In genomic region chr12:99959930-99960329, GRCm38 (mm10) we compare ENCODE assay signal across 17 mouse cellular contexts. TPM values are rescaled to one million over a fixed set of nuclear protein-coding genes. Genes with fewer than 3 reads are reported as not detected.
DNase-seq lines count a peak whose midpoint lies in the region; ATAC-seq lines count a peak whose summit lies in the region.
"Had no signal": no experiment of that assay in that cellular context is flagged by ENCODE, and none has a peak within 500 bp of the region (broad histone marks: within the 10 kb centered on the region; RNA-seq: fewer than 3 reads in every experiment).

No protein-coding gene starts in this region.

- H3K9ac ChIP-seq in hindbrain, embryonic 15.5 days = no peak overlapping the region
- H3K9ac ChIP-seq in hindbrain, embryonic 12.5 days = no peak overlapping the region
- H3K9ac ChIP-seq: embryonic facial prominence, embryonic 12.5 days; limb, embryonic 15.5 days; neural tube, embryonic 12.5 days had no signal

- no peak overlapping the region for H3K27ac ChIP-seq in hindbrain, embryonic 15.5 days (replicated peaks)
- H3K27ac ChIP-seq in hindbrain, embryonic 12.5 days = no peak overlapping the region
- H3K27ac ChIP-seq: embryonic facial prominence, embryonic 12.5 days; limb, embryonic 15.5 days; neural tube, embryonic 12.5 days had no signal

- peaks cover 30% of the 10 kb centered on the region for H3K4me1 ChIP-seq in hindbrain, embryonic 15.5 days (replicated peaks)
- H3K4me1 ChIP-seq in hindbrain, embryonic 12.5 days = peaks cover 19% of the 10 kb centered on the region

- no peak overlapping the region for H3K4me2 ChIP-seq in hindbrain, embryonic 15.5 days
- H3K4me2 ChIP-seq in hindbrain, embryonic 12.5 days (replicated peaks) = no peak overlapping the region
- H3K4me2 ChIP-seq: embryonic facial prominence, embryonic 12.5 days; limb, embryonic 15.5 days; neural tube, embryonic 12.5 days had no signal

- DNase-seq in embryo, embryonic 11 days = peak; percentile 14
- DNase-seq in embryo, embryonic 10 days (ENCODE audit: low spot score) = no peak
- DNase-seq in testis, postnatal 10 days (ENCODE audit: low spot score) = peak; percentile 38
- no peak for DNase-seq in testis, postnatal 14 days (ENCODE audit: low spot score)
- DNase-seq in retina, postnatal 1 day = peak; percentile 67
- no peak for DNase-seq in spleen, postnatal 10 days (ENCODE audit: low spot score in 2 of 2)
- DNase-seq: adrenal gland, adult 8-10 months; cerebellum, adult 11 months; cerebellum, postnatal 14 days; kidney, adult 11 months; thymus, adult 18-20 months had no signal

- peak; percentile 45; the same call in 1 of the 2 replicates for ATAC-seq in hindbrain, embryonic 15.5 days (ENCODE audit: low FRiP score, low read depth)
- no peak for ATAC-seq in hindbrain, embryonic 12.5 days (ENCODE audit: low FRiP score)
- ATAC-seq: hindbrain, embryonic 16.5 days had no signal

- no peak overlapping the region for H3K4me3 ChIP-seq in hindbrain, embryonic 15.5 days
- H3K4me3 ChIP-seq in hindbrain, embryonic 12.5 days = no peak overlapping the region
- H3K4me3 ChIP-seq: embryonic facial prominence, embryonic 12.5 days; limb, embryonic 15.5 days; neural tube, embryonic 12.5 days had no signal

- no peaks in the 10 kb centered on the region for H3K9me3 ChIP-seq in hindbrain, embryonic 15.5 days
- H3K9me3 ChIP-seq in hindbrain, embryonic 12.5 days (replicated peaks) = no peaks in the 10 kb centered on the region
- H3K9me3 ChIP-seq: embryonic facial prominence, embryonic 12.5 days; limb, embryonic 15.5 days; neural tube, embryonic 12.5 days had no signal

- 0 out of 2 replicates have a peak, but pooled peaks cover 3% of the 10 kb centered on the region for H3K36me3 ChIP-seq in hindbrain, embryonic 15.5 days
- H3K36me3 ChIP-seq in hindbrain, embryonic 12.5 days = peaks cover 7% of the 10 kb centered on the region; the same call in 1 of the 2 replicates
- H3K36me3 ChIP-seq: limb, embryonic 15.5 days had no signal

- H3K27me3 ChIP-seq in hindbrain, embryonic 15.5 days = peaks cover 25% of the 10 kb centered on the region
- peaks cover 24% of the 10 kb centered on the region for H3K27me3 ChIP-seq in hindbrain, embryonic 12.5 days

- 28% methylated on average over 10 of the region's 10 CpGs for WGBS in hindbrain, embryonic 15.5 days
- WGBS in hindbrain, embryonic 12.5 days = 34% methylated on average over 10 of the region's 10 CpGs

RNA-seq across cellular contexts. Expression of gene Kcnk13, which starts 4.4 kb away (rescaled TPM):
- polyA plus RNA-seq in hindbrain, embryonic 15.5 days (2015; fragmentation: Nextera tagmentation; extraction: Ambion mirVana) = 1.0 and 1.1 TPM in 2 replicates
- polyA plus RNA-seq in hindbrain, embryonic 12.5 days (2016; fragmentation: Nextera tagmentation; extraction: Ambion mirVana) = 0.39 and 1.1 TPM in 2 replicates

Comparison
In these comparisons a context has a peak if more than half of its experiments do, and no peak if none do; other contexts are left out.
1. DNase-seq: peak in embryo, embryonic 11 days (single experiment), testis, postnatal 10 days (single experiment) and retina, postnatal 1 day (single experiment); none in embryo, embryonic 10 days (single experiment), testis, postnatal 14 days (single experiment) and spleen, postnatal 10 days (0 of 2).